Mouse (Mus musculus) heart, adult 2 months (tissue): ENCODE measurements around the gene Lurap1l.

Experiments
- CTCF ChIP-seq: fragments of 200-600 bp; IDR thresholded peaks from 2 replicates; pipeline ENCODE4 v1.8.1; 2022; ENCODE audit warnings: antibody characterized with exemption, mild to moderate bottlenecking, moderate library complexity
- EP300 ChIP-seq: fragments of 200-500 bp; IDR thresholded peaks from 2 replicates; pipeline ENCODE4 v1.6.1; 2011; ENCODE audit warnings: low read depth, low read length, control low read depth; ENCODE audit not compliant: insufficient read depth
- POLR2A ChIP-seq: fragments of 200-500 bp; IDR thresholded peaks from 2 replicates; pipeline ENCODE4 v1.6.1; 2011; ENCODE audit warnings: mild to moderate bottlenecking, low read depth, low read length, control low read depth; ENCODE audit not compliant: insufficient read depth

- TF ChIP-seq CTCF (no peak), POLR2A (no peak), EP300 (no peak)
These were observed 30.5 kb downstream of the Lurap1l start for GRCm38 (mm10) chr4:80940946-80941345.
